Mouse (Mus musculus) large intestine, adult 2 months (tissue): Measurements from ENCODE around the gene Gm4553. TPM values are rescaled to one million over a fixed set of nuclear protein-coding genes. Genes with fewer than 3 reads are reported as not detected.
"Not testable (repeated sequence)": the region's sequence is repeated elsewhere in the genome, so short reads cannot be mapped to it uniquely, and the experiment has no call there.

Experiments used
- DNase-seq: peaks from one replicate; pipeline ENCODE4 v3.0.0-alpha.2; 2012; ENCODE audit warnings: low read depth, low spot score
- WGBS: fragments of 180-500 bp; shearing (Covaris S2); methylation state at CpG from one replicate; pipeline ENCODE4 v1.1.7; 2018; 5-methylcytosine and 5-hydroxymethylcytosine counted together
- polyA plus RNA-seq: library from polyadenylated mRNA; depleted of rRNA; stranded (reverse); fragments of >200 nt; gene quantifications from 2 replicates; pipeline ENCODE4 v1.2.3, GENCODE M21; 2012; rRNA removed

Gene Gm4553
- polyA plus RNA-seq = not detected in 2 replicates

DNA sequence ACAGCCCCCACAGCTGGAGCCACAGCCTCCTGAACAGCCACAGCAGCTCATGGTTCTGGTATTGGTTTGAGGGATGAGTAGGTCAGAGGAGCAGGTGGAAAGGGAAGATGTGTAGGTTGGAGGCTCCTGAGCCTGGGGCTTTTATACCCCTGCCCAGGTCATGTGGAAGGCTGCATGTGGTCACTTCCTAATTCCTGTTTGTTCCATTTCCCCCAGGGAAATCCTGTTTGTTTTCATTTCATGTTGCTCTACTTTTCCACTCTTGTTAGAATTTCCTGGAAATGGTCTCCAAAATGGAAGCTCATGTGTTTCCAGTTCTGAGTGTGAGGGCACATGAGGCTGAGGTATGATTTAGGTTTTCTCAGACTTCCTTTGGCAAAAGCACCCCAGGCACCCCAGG lies at the start of gene Gm4553:
Gene Gm4553, minus strand, starts transcription at position 101 of the 400 bp plus-strand sequence.
- DNase-seq = not testable (repeated sequence)

GRCm38 (mm10) chr7:142212136-142212535 lies 46.6 kb upstream of the Gm4553 start:
- WGBS = 54% methylated on average over 1 of the region's 1 CpGs

GRCm38 (mm10) chr7:142211559-142211958 lies 46.0 kb upstream of the Gm4553 start, which contains the start of gene Gm7579:
Gene Gm7579 (plus strand): TSS chr7:142211859.
- 41% methylated on average over 1 of the region's 1 CpGs for WGBS
- no peak for DNase-seq

More at GRCm38 (mm10) chr7:142212136-142212535, 46.6 kb upstream of the Gm4553 start:
- DNase-seq = not testable (repeated sequence)

- 90% methylated on average over 5 of the region's 5 CpGs for whole genome bisulfite sequencing
- not testable (repeated sequence) for DNase-seq
These were observed 41.4 kb upstream of the Gm4553 start for GRCm38 (mm10) chr7:142206891-142207290.

- peak; percentile 59 for DNase-seq
These were observed 39.9 kb upstream of the Gm4553 start for GRCm38 (mm10) chr7:142205488-142205887.

GRCm38 (mm10) chr7:142201064-142201463 lies 35.5 kb upstream of the Gm4553 start, which contains the start of gene Krtap5-3:
Gene Krtap5-3 (plus strand): TSS chr7:142201364.
- DNase-seq = no peak
- WGBS = 16% methylated on average over 1 of the region's 1 CpGs

- 58% methylated on average over 2 of the region's 2 CpGs for WGBS
- no peak for DNase-seq
These were observed 33.2 kb upstream of the Gm4553 start for GRCm38 (mm10) chr7:142198748-142199147.

DNA sequence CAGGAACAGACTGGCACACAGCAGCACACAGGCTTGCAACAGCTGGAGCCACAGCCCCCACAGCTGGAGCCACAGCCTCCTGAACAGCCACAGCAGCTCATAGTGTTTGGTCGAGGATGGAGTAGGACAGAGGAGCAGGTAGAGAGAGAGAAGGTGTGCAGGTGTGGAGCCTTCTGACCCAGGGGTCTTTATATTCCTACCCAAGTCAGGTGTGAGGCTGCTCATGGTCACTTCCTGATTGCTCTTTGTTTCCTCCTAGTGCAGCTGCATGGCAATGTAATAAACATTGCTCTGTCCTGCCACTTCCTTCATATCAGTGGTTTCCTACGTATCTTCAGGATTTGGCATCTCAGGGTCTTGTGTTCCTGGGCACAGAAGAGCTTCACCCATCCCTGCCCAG lies 24.8 kb upstream of the Gm4553 start, which contains the start of gene Gm10153:
Gene Gm10153, minus strand, starts transcription at position 101 of the 400 bp plus-strand sequence.
- 8% methylated on average over 2 of the region's 2 CpGs for WGBS
- no peak for DNase-seq

GRCm38 (mm10) chr7:142188156-142188555 lies 22.6 kb upstream of the Gm4553 start:
- no peak for DNase-seq
- WGBS = 54% methylated on average over 2 of the region's 2 CpGs

DNA sequence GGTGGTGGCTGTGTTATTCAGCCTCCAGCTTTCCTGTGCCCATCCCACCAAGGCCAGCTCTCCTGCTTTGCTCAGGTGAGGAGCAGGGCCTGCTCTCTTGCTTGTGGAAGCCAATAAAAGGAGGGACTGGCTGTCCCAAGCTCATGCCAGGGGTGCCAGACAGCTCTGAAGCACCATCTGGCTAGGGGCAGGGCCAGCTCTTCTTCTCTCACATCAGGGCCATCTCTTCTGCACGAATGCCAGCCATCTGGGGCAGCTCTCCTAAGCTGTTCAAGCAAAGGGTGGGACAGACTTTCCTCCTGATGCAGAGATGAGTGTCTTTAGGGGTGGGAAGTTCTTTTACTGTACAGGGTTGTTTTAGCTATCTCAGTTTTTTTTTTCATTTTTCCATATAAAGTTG lies 15.5 kb upstream of the Gm4553 start:
- 46% methylated on average over 1 of the region's 1 CpGs for WGBS
- no peak for DNase-seq

DNA sequence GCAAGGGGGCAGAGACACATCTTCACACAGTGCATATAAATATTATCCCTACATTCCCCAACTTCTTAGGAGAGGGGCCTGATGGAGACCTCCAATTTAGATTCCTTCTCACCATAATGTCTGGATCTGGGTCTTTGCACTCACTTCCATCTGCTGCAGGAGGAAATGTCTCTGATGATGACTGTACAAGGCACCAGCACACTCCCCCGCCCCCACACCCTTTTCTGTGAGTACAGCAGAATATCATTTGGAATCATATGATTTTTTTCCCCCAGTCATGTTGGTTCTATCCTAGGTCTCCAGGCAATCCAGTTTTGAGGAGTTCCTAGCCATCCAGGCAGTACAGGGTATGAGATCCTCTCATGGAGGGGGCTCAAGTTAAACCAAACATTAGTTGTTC lies 13.1 kb upstream of the Gm4553 start:
- no peak for DNase-seq
- 71% methylated on average over 1 of the region's 1 CpGs for WGBS

DNA sequence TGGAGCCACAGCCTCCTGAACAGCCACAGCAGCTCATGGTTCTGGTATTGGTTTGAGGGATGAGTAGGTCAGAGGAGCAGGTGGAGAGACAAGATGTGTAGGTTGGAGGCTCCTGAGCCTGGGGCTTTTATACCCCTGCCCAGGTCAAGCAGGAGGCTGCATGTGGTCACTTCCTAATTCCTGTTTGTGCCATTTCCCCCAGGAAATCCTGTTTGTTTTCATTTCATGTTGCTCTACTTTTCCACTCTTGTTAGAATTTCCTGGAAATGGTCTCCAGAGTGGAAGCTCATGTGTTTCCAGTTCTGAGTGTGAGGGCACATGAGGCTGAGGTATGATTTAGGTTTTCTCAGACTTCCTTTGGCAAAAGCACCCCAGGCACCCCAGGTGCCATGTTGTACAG lies 10.4 kb upstream of the Gm4553 start, which contains the start of gene Krtap5-2:
Gene Krtap5-2, minus strand, starts transcription at position 101 of the 400 bp plus-strand sequence.
- DNase-seq = not testable (repeated sequence)

- WGBS = 55% methylated on average over 3 of the region's 3 CpGs
- DNase-seq = no peak
These were observed 4.3 kb upstream of the Gm4553 start for GRCm38 (mm10) chr7:142169836-142170235.

DNA sequence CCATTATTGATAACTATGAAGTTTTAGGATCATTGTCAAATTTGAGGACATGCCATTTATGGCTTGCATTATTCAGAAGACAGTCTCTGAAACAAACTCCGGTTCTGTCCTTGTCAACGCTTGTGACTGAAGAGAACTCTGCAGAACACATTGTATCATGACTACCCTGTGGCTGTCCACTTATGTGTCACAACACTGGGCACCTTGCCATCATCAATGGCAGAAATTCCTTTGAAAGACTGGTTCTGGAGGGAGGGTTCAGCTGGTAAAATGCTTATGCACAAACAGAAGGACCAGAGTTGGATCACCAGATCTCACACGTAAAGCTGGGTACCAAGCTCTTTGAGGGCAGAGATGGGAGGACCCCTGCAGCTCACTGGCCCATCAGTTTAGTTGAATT lies 6.2 kb downstream of the Gm4553 start:
- 94% methylated on average over 3 of the region's 3 CpGs for WGBS
- no peak for DNase-seq

GRCm38 (mm10) chr7:142157013-142157412 lies 8.5 kb downstream of the Gm4553 start, which contains the start of gene Gm29735:
Gene Gm29735 (minus strand): TSS chr7:142157113.
- WGBS = 11% methylated on average over 2 of the region's 2 CpGs
- DNase-seq = not testable (repeated sequence)

DNA sequence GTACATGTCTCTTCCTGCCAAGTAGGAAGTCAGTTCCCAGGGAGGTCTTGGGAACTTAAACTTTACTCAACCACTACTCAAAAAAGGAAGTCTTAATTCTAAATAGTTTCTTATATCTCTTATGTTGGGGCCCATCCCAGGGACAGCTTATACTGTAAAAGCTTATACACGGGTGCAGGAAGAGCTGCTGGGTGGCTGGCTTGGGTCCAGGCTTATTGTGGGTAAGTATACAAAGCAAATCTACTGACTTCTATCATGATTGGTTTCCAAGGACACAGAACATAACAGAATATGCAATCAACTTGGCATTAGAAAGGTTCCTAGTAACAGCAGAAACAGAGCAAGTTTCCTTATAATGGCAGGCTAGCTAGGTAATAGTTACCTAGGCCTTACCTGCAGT lies 10.2 kb downstream of the Gm4553 start:
- 11% methylated on average over 1 of the region's 1 CpGs for WGBS
- DNase-seq = peak; percentile 33

DNA sequence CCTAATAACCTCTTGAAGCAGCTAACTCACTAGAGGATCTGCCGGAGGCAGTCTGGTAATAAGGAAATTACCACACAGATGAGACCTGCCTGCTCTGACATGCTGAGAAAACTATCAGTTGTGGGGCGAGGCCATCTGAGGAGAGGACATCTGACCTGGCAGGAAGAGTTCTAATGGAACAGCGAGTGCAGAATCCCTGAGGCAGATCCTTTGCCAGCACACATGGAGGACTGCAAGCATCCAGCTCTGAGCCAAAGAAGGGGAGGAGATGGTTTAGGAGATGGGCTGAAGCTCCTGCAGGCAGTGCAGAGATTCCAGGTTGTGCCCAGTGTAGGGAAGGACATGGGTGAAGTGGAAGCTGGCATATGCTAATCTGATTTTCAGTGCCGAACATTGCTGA lies 13.3 kb downstream of the Gm4553 start:
- no peak for DNase-seq
- 69% methylated on average over 4 of the region's 4 CpGs for WGBS

- DNase-seq = no peak
These were observed 16.9 kb downstream of the Gm4553 start for GRCm38 (mm10) chr7:142148633-142149032.

- DNase-seq = peak; percentile 51
- 0% methylated on average over 1 of the region's 1 CpGs for WGBS
These were observed 19.5 kb downstream of the Gm4553 start for GRCm38 (mm10) chr7:142146033-142146432.

- no peak for DNase-seq
- 52% methylated on average over 4 of the region's 4 CpGs for WGBS
These were observed 20.1 kb downstream of the Gm4553 start for GRCm38 (mm10) chr7:142145413-142145940.

GRCm38 (mm10) chr7:142144507-142144906 lies 21.0 kb downstream of the Gm4553 start, which contains the start of gene Gm45337:
Gene Gm45337 (minus strand): TSS chr7:142144607.
- 86% methylated on average over 1 of the region's 1 CpGs for WGBS
- no peak for DNase-seq
